Mouse (Mus musculus) C2C12 (cell line): ENCODE results near the gene Necap2.

Experiments
- CEBPB ChIP-seq: IDR thresholded peaks from one replicate; pipeline ENCODE4 v1.6.1; 2011; ENCODE audit warnings: low read depth, mild to moderate bottlenecking, control low read depth, moderate library complexity
- CTCF ChIP-seq: IDR thresholded peaks from one replicate; pipeline ENCODE4 v1.5.1; 2011; ENCODE audit not compliant: control insufficient read depth, insufficient read depth, insufficient read length
- FOSL1 ChIP-seq: IDR thresholded peaks from one replicate; pipeline ENCODE4 v1.8.0; 2011; ENCODE audit warnings: mild to moderate bottlenecking, low read length; ENCODE audit not compliant: poor library complexity, insufficient read depth, severe bottlenecking
- MAX ChIP-seq: IDR thresholded peaks from one replicate; pipeline ENCODE4 v1.6.1; 2011; ENCODE audit warnings: mild to moderate bottlenecking, control low read depth
- MYOG ChIP-seq: IDR thresholded peaks from one replicate; pipeline ENCODE4 v1.6.1; 2011; ENCODE audit not compliant: control insufficient read depth, insufficient read length; ENCODE audit errors: extremely low read depth
- USF1 ChIP-seq: IDR thresholded peaks from one replicate; pipeline ENCODE4 v1.6.1; 2011; ENCODE audit warnings: low read depth, mild to moderate bottlenecking, control low read depth, moderate library complexity

DNA sequence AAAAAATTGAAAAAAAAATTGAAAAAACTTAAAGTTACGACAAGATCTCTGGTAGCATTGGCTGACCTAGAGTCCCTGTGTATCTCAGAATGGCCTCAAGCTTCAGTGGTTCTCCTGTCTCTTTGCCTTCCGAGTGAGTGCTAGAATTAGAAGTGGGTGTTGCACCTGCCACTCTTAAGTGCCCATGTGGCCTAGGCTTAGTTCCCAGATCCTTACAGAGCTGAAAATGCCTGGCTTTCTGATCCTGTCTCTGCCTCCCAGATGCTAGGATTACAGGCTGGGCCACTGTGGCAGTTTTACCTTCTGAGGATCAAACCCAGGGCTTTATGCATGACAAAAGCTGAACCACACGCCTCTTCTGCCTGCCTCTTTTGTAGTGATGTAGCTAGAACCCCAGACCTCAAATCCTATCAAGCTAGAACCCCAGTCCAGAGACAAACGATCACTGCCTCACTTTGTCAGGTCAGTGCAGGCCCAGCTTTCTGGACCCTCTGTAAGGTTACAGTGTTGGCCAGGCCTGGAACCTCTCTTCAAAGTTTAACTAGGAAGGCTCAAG, 14.0 kb downstream of the Necap2 start:
- no peak for TF ChIP-seq CTCF
- TF ChIP-seq FOSL1: no peak
- no peak for TF ChIP-seq MAX
- TF ChIP-seq CEBPB: no peak
- no peak for TF ChIP-seq USF1
- no peak for TF ChIP-seq MYOG
